Mouse (Mus musculus): ENCODE measurements around the gene Nupl2. TPM values are rescaled to one million over a fixed set of nuclear protein-coding genes. Genes with fewer than 3 reads are reported as not detected.

Nupl2 gene
- polyA plus RNA-seq, 1 experiment = 7.9 TPM

DNA sequence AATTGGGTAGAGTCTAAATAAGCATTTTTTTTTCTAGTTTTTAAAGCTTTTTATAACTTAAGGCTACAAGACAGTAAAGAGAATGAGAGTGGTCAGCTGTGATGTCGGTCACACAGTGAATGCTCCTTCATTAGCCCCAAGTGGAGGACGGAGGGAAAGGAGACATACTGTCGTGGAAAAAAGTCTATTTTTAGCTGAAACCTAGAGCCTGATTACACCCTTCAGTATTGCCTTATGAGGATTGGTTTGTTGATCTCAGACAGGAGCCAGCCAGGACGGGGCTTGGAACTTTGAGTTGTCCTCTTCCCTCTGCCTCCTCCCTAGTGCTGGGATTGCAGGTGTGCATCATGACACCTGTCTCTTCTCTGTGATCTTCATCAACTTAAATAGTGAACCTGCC, 37.8 kb upstream of the Nupl2 start:
- no peak for TF ChIP-seq MYOG (IDR thresholded peaks at IDR 0.05; ENCODE audit: control insufficient read depth, extremely low read depth, insufficient read length)
- TF ChIP-seq USF1 (IDR thresholded peaks at IDR 0.05; ENCODE audit: low read depth) = no peak
- no peak for TF ChIP-seq CTCF (IDR thresholded peaks at IDR 0.05; ENCODE audit: control insufficient read depth, insufficient read depth, insufficient read length)
- TF ChIP-seq MAX (IDR thresholded peaks at IDR 0.05) = no peak
- TF ChIP-seq FOSL1 (IDR thresholded peaks at IDR 0.05; ENCODE audit: insufficient read depth, low read length, poor library complexity, severe bottlenecking) = no peak
- no peak for TF ChIP-seq CEBPB (IDR thresholded peaks at IDR 0.05; ENCODE audit: low read depth)
- no peak for TF ChIP-seq MYOD1 (IDR thresholded peaks at IDR 0.05; ENCODE audit: control insufficient read depth, insufficient read length, low read depth)
- no peak overlapping the region for H3ac ChIP-seq (ENCODE audit: control insufficient read depth, insufficient read length, low read depth)
- no peaks in the 10 kb centered on the region for H3K27me3 ChIP-seq (ENCODE audit: control insufficient read depth, insufficient read depth, insufficient read length)
- no peak overlapping the region for H3K4me3 ChIP-seq (ENCODE audit: insufficient read depth, poor library complexity, severe bottlenecking)
- no peaks in the 10 kb centered on the region for H3K79me3 ChIP-seq (ENCODE audit: low read depth)
- no peaks in the 10 kb centered on the region for H3K79me2 ChIP-seq (ENCODE audit: control insufficient read depth, insufficient read depth)
- H3K36me3 ChIP-seq (ENCODE audit: control insufficient read depth, insufficient read depth) = no peaks in the 10 kb centered on the region

DNA sequence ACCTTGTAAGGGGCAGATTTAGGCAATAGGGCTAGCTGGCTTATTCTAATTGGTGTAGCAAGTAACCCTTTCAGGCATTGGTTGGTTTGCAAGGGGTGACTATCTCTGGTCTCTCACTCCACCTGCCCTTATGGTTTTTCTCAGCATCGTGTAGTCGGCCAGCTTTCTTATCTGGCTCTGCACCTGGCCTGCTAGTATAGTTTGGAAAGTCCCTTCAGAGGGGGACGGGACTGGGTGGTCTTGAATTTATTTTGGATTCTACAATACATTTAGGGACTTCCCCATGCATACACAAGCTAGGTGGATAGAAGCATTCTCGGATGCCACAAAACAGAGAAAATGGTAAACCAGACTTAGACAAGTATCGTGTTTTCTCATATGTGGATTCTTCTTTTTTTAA, 17.8 kb upstream of the Nupl2 start:
- TF ChIP-seq MYOG (IDR thresholded peaks at IDR 0.05; ENCODE audit: control insufficient read depth, extremely low read depth, insufficient read length) (no peak), MYOD1 (IDR thresholded peaks at IDR 0.05; ENCODE audit: control insufficient read depth, insufficient read length, low read depth) (no peak), CEBPB (IDR thresholded peaks at IDR 0.05; ENCODE audit: low read depth) (no peak), USF1 (IDR thresholded peaks at IDR 0.05; ENCODE audit: low read depth) (no peak), CTCF (IDR thresholded peaks at IDR 0.05; ENCODE audit: control insufficient read depth, insufficient read depth, insufficient read length) (no peak), MAX (IDR thresholded peaks at IDR 0.05) (no peak), FOSL1 (IDR thresholded peaks at IDR 0.05; ENCODE audit: insufficient read depth, low read length, poor library complexity, severe bottlenecking) (no peak)
- Histone ChIP-seq H3K79me3 (ENCODE audit: low read depth) (no peaks in the 10 kb centered on the region), H3K79me2 (ENCODE audit: control insufficient read depth, insufficient read depth) (no peaks in the 10 kb centered on the region), H3K36me3 (ENCODE audit: control insufficient read depth, insufficient read depth) (peaks cover 24% of the 10 kb centered on the region), H3K4me3 (ENCODE audit: insufficient read depth, poor library complexity, severe bottlenecking) (no peak overlapping the region), H3K27me3 (ENCODE audit: control insufficient read depth, insufficient read depth, insufficient read length) (no peaks in the 10 kb centered on the region), H3ac (ENCODE audit: control insufficient read depth, insufficient read length, low read depth) (no peak overlapping the region)

DNA sequence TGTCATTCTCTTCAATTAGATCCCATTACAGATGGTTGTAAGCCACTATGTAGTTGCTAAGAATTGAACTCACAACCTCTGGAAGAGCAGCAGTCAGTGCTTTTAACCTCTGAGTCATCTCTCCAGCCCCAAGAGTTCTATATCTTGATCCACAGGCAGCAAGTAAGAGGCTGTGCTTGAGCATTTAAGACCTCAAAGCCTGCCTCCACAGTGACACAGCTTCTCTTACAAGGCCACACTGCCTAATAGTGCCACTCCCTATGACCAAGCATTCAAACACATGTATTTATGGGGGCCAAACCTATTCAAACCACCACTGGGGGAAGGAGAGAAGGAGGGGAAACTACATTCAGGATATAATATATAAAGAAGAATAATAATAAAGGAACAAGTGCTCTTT, 12.6 kb upstream of the Nupl2 start:
- Histone ChIP-seq H3ac (ENCODE audit: control insufficient read depth, insufficient read length, low read depth) (no peak overlapping the region), H3K4me3 (ENCODE audit: insufficient read depth, poor library complexity, severe bottlenecking) (no peak overlapping the region), H3K27me3 (ENCODE audit: control insufficient read depth, insufficient read depth, insufficient read length) (no peaks in the 10 kb centered on the region), H3K79me2 (ENCODE audit: control insufficient read depth, insufficient read depth) (no peaks in the 10 kb centered on the region), H3K79me3 (ENCODE audit: low read depth) (no peaks in the 10 kb centered on the region), H3K36me3 (ENCODE audit: control insufficient read depth, insufficient read depth) (peaks cover 9% of the 10 kb centered on the region)
- TF ChIP-seq MYOG (IDR thresholded peaks at IDR 0.05; ENCODE audit: control insufficient read depth, extremely low read depth, insufficient read length) (no peak), CEBPB (IDR thresholded peaks at IDR 0.05; ENCODE audit: low read depth) (no peak), MAX (IDR thresholded peaks at IDR 0.05) (no peak), FOSL1 (IDR thresholded peaks at IDR 0.05; ENCODE audit: insufficient read depth, low read length, poor library complexity, severe bottlenecking) (no peak), CTCF (IDR thresholded peaks at IDR 0.05; ENCODE audit: control insufficient read depth, insufficient read depth, insufficient read length) (no peak), MYOD1 (IDR thresholded peaks at IDR 0.05; ENCODE audit: control insufficient read depth, insufficient read length, low read depth) (no peak)

DNA sequence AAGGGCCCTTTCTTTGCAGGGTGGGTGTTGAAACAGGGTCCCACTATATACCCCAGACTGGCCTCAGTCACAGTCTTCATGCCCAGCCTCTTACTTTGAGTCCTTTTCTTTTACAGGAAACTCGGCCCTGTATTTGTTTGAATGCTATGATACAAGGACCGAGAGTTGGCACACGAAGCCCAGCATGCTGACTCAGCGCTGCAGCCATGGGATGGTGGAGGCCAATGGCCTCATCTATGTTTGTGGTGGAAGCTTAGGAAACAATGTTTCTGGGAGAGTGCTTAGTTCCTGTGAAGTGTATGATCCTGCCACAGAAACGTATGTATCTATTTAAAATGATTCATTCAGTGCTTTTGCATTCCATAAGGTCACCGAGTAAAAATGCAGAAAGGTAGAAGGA, 8.0 kb upstream of the Nupl2 start:
- no peaks in the 10 kb centered on the region for H3K79me3 ChIP-seq (ENCODE audit: low read depth)
- H3K79me2 ChIP-seq (ENCODE audit: control insufficient read depth, insufficient read depth) = no peaks in the 10 kb centered on the region
- TF ChIP-seq CTCF (IDR thresholded peaks at IDR 0.05; ENCODE audit: control insufficient read depth, insufficient read depth, insufficient read length) = no peak
- TF ChIP-seq MYOG (IDR thresholded peaks at IDR 0.05; ENCODE audit: control insufficient read depth, extremely low read depth, insufficient read length) = no peak
- TF ChIP-seq MAX (IDR thresholded peaks at IDR 0.05) = no peak
- no peak for TF ChIP-seq MYOD1 (IDR thresholded peaks at IDR 0.05; ENCODE audit: control insufficient read depth, insufficient read length, low read depth)
- TF ChIP-seq FOSL1 (IDR thresholded peaks at IDR 0.05; ENCODE audit: insufficient read depth, low read length, poor library complexity, severe bottlenecking) = no peak
- TF ChIP-seq USF1 (IDR thresholded peaks at IDR 0.05; ENCODE audit: low read depth) = no peak
- TF ChIP-seq CEBPB (IDR thresholded peaks at IDR 0.05; ENCODE audit: low read depth) = no peak
- no peaks in the 10 kb centered on the region for H3K36me3 ChIP-seq (ENCODE audit: control insufficient read depth, insufficient read depth)
- no peak overlapping the region for H3K4me3 ChIP-seq (ENCODE audit: insufficient read depth, poor library complexity, severe bottlenecking)
- H3K27me3 ChIP-seq (ENCODE audit: control insufficient read depth, insufficient read depth, insufficient read length) = no peaks in the 10 kb centered on the region
- H3ac ChIP-seq (ENCODE audit: control insufficient read depth, insufficient read length, low read depth) = no peak overlapping the region

DNA sequence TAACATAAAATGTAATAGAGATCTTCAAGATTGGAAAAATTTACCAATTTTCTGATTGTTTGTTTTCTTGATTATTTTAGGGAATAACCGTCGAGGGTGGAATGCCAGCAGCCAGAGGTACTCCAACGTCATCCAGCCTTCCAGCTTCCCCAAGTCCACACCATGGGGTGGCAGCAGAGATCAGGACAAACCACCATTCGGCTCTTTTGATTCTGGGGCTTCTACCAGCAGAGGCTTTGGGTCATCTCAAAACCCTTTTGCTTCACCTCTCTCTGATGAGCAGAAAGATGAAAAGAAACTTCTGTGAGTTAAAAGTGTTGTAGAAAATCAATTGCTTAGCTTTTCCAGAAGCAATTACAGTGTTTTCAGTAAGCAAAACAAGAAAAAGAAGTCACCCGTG, 2.5 kb downstream of the Nupl2 start:
- Histone ChIP-seq H3K36me3 (ENCODE audit: control insufficient read depth, insufficient read depth) (peaks cover 37% of the 10 kb centered on the region), H3K79me2 (ENCODE audit: control insufficient read depth, insufficient read depth) (peaks cover 12% of the 10 kb centered on the region), H3ac (ENCODE audit: control insufficient read depth, insufficient read length, low read depth) (no peak overlapping the region), H3K4me3 (ENCODE audit: insufficient read depth, poor library complexity, severe bottlenecking) (no peak overlapping the region), H3K27me3 (ENCODE audit: control insufficient read depth, insufficient read depth, insufficient read length) (no peaks in the 10 kb centered on the region), H3K79me3 (ENCODE audit: low read depth) (no peaks in the 10 kb centered on the region)
- no peak for TF ChIP-seq FOSL1 (IDR thresholded peaks at IDR 0.05; ENCODE audit: insufficient read depth, low read length, poor library complexity, severe bottlenecking)
- no peak for TF ChIP-seq CEBPB (IDR thresholded peaks at IDR 0.05; ENCODE audit: low read depth)
- TF ChIP-seq USF1 (IDR thresholded peaks at IDR 0.05; ENCODE audit: low read depth) = no peak
- no peak for TF ChIP-seq MYOD1 (IDR thresholded peaks at IDR 0.05; ENCODE audit: control insufficient read depth, insufficient read length, low read depth)

DNA sequence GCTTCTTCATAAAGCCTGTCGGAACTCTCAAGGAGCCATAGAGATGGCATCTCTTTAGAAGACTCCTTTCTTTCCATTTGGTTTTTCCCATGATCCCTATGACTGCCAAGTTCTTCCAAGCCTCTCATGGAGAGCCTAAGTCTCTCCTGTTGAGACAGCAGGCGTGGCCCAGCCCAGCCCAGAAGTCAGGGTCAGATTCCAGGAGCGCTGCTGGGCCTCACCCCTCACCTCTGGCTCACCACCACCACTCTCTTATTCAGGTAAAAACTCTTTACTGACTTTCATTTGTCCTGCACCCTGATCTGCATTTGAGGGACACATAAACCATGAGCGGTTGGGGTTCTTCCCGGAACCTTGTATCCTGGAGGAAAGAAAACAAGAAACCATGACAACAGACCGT, 5.1 kb downstream of the Nupl2 start:
- H3K79me2 ChIP-seq (ENCODE audit: control insufficient read depth, insufficient read depth) = peaks cover 12% of the 10 kb centered on the region
- no peak overlapping the region for H3ac ChIP-seq (ENCODE audit: control insufficient read depth, insufficient read length, low read depth)
- TF ChIP-seq CTCF (IDR thresholded peaks at IDR 0.05; ENCODE audit: control insufficient read depth, insufficient read depth, insufficient read length) = no peak
- no peak for TF ChIP-seq MYOG (IDR thresholded peaks at IDR 0.05; ENCODE audit: control insufficient read depth, extremely low read depth, insufficient read length)
- TF ChIP-seq FOSL1 (IDR thresholded peaks at IDR 0.05; ENCODE audit: insufficient read depth, low read length, poor library complexity, severe bottlenecking) = no peak
- no peak for TF ChIP-seq MAX (IDR thresholded peaks at IDR 0.05)
- no peak for TF ChIP-seq MYOD1 (IDR thresholded peaks at IDR 0.05; ENCODE audit: control insufficient read depth, insufficient read length, low read depth)
- no peak for TF ChIP-seq CEBPB (IDR thresholded peaks at IDR 0.05; ENCODE audit: low read depth)
- TF ChIP-seq USF1 (IDR thresholded peaks at IDR 0.05; ENCODE audit: low read depth) = no peak
- no peaks in the 10 kb centered on the region for H3K79me3 ChIP-seq (ENCODE audit: low read depth)
- no peak overlapping the region for H3K4me3 ChIP-seq (ENCODE audit: insufficient read depth, poor library complexity, severe bottlenecking)
- H3K36me3 ChIP-seq (ENCODE audit: control insufficient read depth, insufficient read depth) = peaks cover 50% of the 10 kb centered on the region
- H3K27me3 ChIP-seq (ENCODE audit: control insufficient read depth, insufficient read depth, insufficient read length) = no peaks in the 10 kb centered on the region
